Mouse (Mus musculus) mammary gland, adult 2 months (tissue): ENCODE results near the gene Klk1b9. TPM values are rescaled to one million over a fixed set of nuclear protein-coding genes. Genes with fewer than 3 reads are reported as not detected.

Experiments
- polyA plus RNA-seq: library from polyadenylated mRNA; depleted of rRNA; stranded (reverse); fragments of >200 nt; gene quantifications from 2 replicates; pipeline ENCODE4 v1.2.3, GENCODE M21; 2012; ENCODE audit warnings: low replicate concordance; rRNA removed

Klk1b9 gene
- polyA plus RNA-seq: not detected in 2 replicates

DNA sequence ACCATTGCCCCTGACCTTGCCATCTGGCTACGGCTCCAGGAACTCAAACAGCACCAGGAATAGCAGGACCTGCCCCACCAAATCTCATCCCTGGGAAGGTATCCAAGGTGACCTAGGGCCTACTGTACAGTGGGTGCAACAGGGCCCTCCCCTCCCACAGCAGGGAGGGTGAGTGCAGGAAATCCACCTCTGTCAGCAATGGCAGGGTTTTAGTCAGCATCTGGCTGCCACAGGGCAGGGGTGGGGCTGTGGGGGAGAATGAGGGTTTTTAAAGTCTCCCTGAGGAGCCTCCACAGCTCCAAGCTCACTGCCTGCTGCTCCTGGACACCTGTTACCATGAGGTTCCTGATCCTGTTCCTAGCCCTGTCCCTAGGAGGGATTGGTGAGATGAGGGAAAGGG, at the start of gene Klk1b9:
Gene Klk1b9 (plus strand): TSS at position 301 of the 400 bp plus-strand sequence.

GRCm38 (mm10) chr7:43933440-43933839, 42.4 kb upstream of the Klk1b9 start, which contains the start of gene Klk15:
Gene Klk15, plus strand, starts transcription at chr7:43933740.

DNA sequence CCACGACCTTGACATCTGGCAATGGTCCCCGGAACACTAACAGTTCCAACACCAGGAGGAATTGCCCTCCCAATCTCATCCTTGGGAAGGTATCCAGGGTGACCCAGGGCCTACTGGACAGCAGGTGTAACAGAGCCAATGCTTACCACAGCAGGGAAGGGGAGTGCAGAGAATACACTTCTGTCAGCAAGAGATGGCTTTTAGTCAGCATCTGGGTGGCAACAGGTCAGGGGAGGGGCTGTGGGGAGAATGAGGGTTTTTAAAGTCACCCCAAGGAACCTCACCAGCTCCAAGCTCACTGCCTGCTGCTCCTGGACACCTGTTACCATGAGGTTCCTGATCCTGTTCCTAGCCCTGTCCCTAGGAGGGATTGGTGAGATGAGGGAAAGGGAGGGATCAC, 25.5 kb upstream of the Klk1b9 start, which contains the start of gene Klk1b8:
Gene Klk1b8 (plus strand): TSS at position 301 of the 400 bp plus-strand sequence.

GRCm38 (mm10) chr7:43966451-43966850, 9.4 kb upstream of the Klk1b9 start, which contains the start of gene Klk1b1:
Gene Klk1b1, plus strand, starts transcription at chr7:43966751.

GRCm38 (mm10) chr7:43995577-43995976, 19.7 kb downstream of the Klk1b9 start, which contains the start of gene Klk1b11:
Gene Klk1b11, plus strand, starts transcription at chr7:43995877.

DNA sequence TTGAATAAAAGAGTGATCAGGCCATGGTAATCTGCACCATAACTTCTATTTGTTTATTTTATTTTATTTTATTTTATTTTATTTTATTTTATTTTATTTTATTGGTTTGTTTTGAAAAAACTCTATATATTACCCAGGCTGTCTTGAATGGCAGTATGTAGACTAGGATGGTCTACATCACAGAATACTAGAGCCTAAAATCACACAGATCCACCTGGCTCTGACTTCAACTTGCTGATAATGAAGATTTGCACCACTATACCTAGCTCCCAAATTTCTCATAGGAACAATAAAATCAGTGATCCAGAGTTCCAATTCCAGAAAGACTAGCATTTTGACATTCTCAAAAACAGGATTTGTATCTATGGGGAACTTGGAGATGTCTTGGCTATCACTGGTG, 36.0 kb downstream of the Klk1b9 start, which contains the start of gene Klk1b26:
Gene Klk1b26 (plus strand): TSS at position 301 of the 400 bp plus-strand sequence.

Other genes starting within 250 kb of the Klk1b9 start
- not detected in 2 replicates for gene Klk12, start 207.2 kb upstream of the Klk1b9 start, polyA plus RNA-seq
- 2.4 and 4.7 TPM in 2 replicates for gene Klk11, start 201.5 kb upstream of the Klk1b9 start, polyA plus RNA-seq
- 0.98 and 8.7 TPM in 2 replicates for gene Klk10, start 195.0 kb upstream of the Klk1b9 start, polyA plus RNA-seq
- gene Klk9, start 184.2 kb upstream of the Klk1b9 start, polyA plus RNA-seq: 0.14 and 0.30 TPM in 2 replicates
- gene Klk8, start 178.5 kb upstream of the Klk1b9 start, polyA plus RNA-seq: 7.4 and 14.6 TPM in 2 replicates
- gene Klk7, start 164.8 kb upstream of the Klk1b9 start, polyA plus RNA-seq: 0.11 and 4.9 TPM in 2 replicates
- gene Klk6, start 151.6 kb upstream of the Klk1b9 start, polyA plus RNA-seq: 0.82 TPM in 1 of 2 replicates, not detected in the other
- 0.14 and 3.3 TPM in 2 replicates for gene Klk5, start 134.1 kb upstream of the Klk1b9 start, polyA plus RNA-seq
- not detected in 2 replicates for gene Klk4, start 94.9 kb upstream of the Klk1b9 start, polyA plus RNA-seq
- not detected in 2 replicates for gene Klk15, start 42.3 kb upstream of the Klk1b9 start, polyA plus RNA-seq
- gene Klk1b8, start 25.4 kb upstream of the Klk1b9 start, polyA plus RNA-seq: 0.14 TPM in 1 of 2 replicates, not detected in the other
- not detected in 2 replicates for gene Klk1b1, start 9.3 kb upstream of the Klk1b9 start, polyA plus RNA-seq
- 0.14 TPM in 1 of 2 replicates, not detected in the other for gene Klk1b11, start 19.8 kb downstream of the Klk1b9 start, polyA plus RNA-seq
- 0.09 TPM in 1 of 2 replicates, not detected in the other for gene Klk1b26, start 36.1 kb downstream of the Klk1b9 start, polyA plus RNA-seq
- gene Klk1b27, start 76.2 kb downstream of the Klk1b9 start, polyA plus RNA-seq: 1.4 and 3.0 TPM in 2 replicates
- gene Klk1b21, start 126.3 kb downstream of the Klk1b9 start, polyA plus RNA-seq: not detected in 2 replicates
- not detected in 2 replicates for gene Klk1b22, start 136.6 kb downstream of the Klk1b9 start, polyA plus RNA-seq
- not detected in 2 replicates for gene Klk1b16, start 160.7 kb downstream of the Klk1b9 start, polyA plus RNA-seq
- not detected in 2 replicates for gene Klk1b24, start 212.2 kb downstream of the Klk1b9 start, polyA plus RNA-seq
- not detected in 2 replicates for gene Klk1b3, start 222.1 kb downstream of the Klk1b9 start, polyA plus RNA-seq
- not detected in 2 replicates for gene Klk1b4, start 231.4 kb downstream of the Klk1b9 start, polyA plus RNA-seq
- not detected in 2 replicates for gene Klk1b5, start 239.9 kb downstream of the Klk1b9 start, polyA plus RNA-seq
- 5.2 and 8.6 TPM in 2 replicates for gene Klk1, start 249.3 kb downstream of the Klk1b9 start, polyA plus RNA-seq